Mouse (Mus musculus): ENCODE measurements around the gene Btg4. TPM values are rescaled to one million over a fixed set of nuclear protein-coding genes. Genes with fewer than 3 reads are reported as not detected.

The Btg4 gene
- total RNA-seq, 1 experiment: not detected

DNA sequence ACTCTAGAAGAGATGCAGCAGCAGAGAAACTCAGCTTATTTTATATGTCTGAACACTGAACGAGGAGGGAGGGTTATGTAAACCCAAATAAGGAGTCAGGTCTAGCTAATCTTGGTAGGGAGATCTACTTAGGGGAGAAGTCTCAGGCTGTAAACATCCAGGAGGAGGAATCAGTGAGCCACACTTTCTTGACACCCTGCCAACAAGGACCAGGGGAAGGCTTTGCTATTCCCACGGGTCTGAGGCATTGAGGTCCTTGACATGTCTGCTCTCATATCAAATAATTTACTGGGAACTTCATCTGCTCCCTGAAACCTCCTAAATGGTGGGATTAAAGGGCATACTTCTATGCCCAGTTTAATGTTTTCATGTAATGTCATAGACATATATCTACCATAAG lies 35.6 kb downstream of the Btg4 start:
- Histone ChIP-seq H3K9ac (ENCODE audit: insufficient read depth, low read depth, low read length, poor library complexity, severe bottlenecking) (no peak overlapping the region), H3K9me3 (ENCODE audit: control insufficient read depth, insufficient read depth, low read depth, low read length) (no peaks in the 10 kb centered on the region), H3K4me3 (ENCODE audit: insufficient read depth in 1 of 2, low read depth in 1 of 2, low read length in 2 of 2, poor library complexity in 1 of 2, severe bottlenecking in 1 of 2) (no peak overlapping the region), H3K36me3 (ENCODE audit: control insufficient read depth, insufficient read depth, low read length, poor library complexity, severe bottlenecking) (no peaks in the 10 kb centered on the region), H3K27ac (ENCODE audit: insufficient read depth, low read depth, low read length, poor library complexity, severe bottlenecking) (no peak overlapping the region), H3K4me1 (ENCODE audit: control insufficient read depth in 2 of 2, insufficient read depth in 2 of 2, low read length in 2 of 2, poor library complexity in 1 of 2) (no peaks in the 10 kb centered on the region)
- TF ChIP-seq HCFC1 (IDR thresholded peaks at IDR 0.05; ENCODE audit: borderline replicate concordance, insufficient read depth, low read length): no peak
- no peak for DNase-seq (ENCODE audit: low read depth, low spot score)
- in situ Hi-C loops (cut with MboI; ENCODE audit: low sequenced_read_pairs in 2 of 2, unreplicated experiment in 2 of 2): no loop called here

DNA sequence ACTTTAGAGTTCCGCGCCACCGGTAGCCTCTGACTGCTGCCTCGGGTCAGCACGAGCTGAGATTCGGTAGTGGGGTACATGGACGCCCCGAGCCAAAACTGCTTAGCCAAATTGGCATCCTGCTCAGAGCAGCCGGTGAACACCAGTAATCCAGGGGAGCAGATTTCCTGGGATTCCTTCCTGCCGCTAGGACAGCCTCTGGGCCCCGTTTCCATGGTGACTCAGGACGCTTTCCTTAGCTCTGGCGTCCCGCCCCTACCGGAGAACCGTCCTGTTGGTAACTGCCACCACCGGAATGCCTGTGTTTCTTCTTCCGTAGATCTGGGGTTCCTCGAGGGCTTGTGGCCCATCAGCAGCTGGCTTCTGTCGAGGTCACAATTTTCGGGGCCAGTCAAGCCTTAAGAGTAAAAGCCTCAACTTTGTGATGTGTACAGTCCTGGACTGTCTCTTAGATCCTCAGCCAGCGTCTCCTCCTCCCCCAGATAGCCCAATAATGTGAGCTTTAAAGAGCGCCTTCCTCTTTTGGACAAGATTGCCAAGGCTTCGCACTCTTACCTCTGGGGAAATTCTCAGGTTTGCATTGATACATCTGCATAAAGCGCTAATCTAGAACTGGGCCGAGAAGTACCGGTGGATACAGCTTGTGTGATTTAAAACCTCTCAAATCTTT lies 41.2 kb downstream of the Btg4 start, which contains the start of gene 4833427G06Rik:
Gene 4833427G06Rik, minus strand, starts transcription at position 323 of the 670 bp plus-strand sequence.
- DNase-seq (ENCODE audit: low read depth, low spot score): peak; percentile 60
- in situ Hi-C loops (cut with MboI; ENCODE audit: low sequenced_read_pairs in 2 of 2, unreplicated experiment in 2 of 2): no loop called here
- TF ChIP-seq MAFK (IDR thresholded peaks at IDR 0.05; ENCODE audit: insufficient read depth, low read depth, low read length) (no peak), HCFC1 (IDR thresholded peaks at IDR 0.05; ENCODE audit: borderline replicate concordance, insufficient read depth, low read length) (no peak), CHD2 (IDR thresholded peaks at IDR 0.05; ENCODE audit: low read depth, low read length) (no peak), ZNF384 (IDR thresholded peaks at IDR 0.05; ENCODE audit: low read depth, low read length) (no peak), ZC3H11A (IDR thresholded peaks at IDR 0.05; ENCODE audit: borderline replicate concordance, low read depth, low read length) (no peak)
- H3K27ac ChIP-seq (ENCODE audit: insufficient read depth, low read depth, low read length, poor library complexity, severe bottlenecking): no peak within 1 kb of the TSS; the same call in 1 of the 2 replicates
- H3K9me3 ChIP-seq (ENCODE audit: control insufficient read depth, insufficient read depth, low read depth, low read length): no peaks in the 10 kb centered on the region
- H3K36me3 ChIP-seq (ENCODE audit: control insufficient read depth, insufficient read depth, low read length, poor library complexity, severe bottlenecking): no peaks in the 10 kb centered on the region
- H3K4me3 ChIP-seq (ENCODE audit: insufficient read depth in 1 of 2, low read depth in 1 of 2, low read length in 2 of 2, poor library complexity in 1 of 2, severe bottlenecking in 1 of 2): no peak within 1 kb of the TSS
- H3K4me1 ChIP-seq (ENCODE audit: control insufficient read depth in 2 of 2, insufficient read depth in 2 of 2, low read length in 2 of 2, poor library complexity in 1 of 2): peaks cover 0 to 8% of the 10 kb centered on the region in 2 experiments; a peak in 2 of 4 replicates
- H3K9ac ChIP-seq (ENCODE audit: insufficient read depth, low read depth, low read length, poor library complexity, severe bottlenecking): no peak within 1 kb of the TSS

DNA sequence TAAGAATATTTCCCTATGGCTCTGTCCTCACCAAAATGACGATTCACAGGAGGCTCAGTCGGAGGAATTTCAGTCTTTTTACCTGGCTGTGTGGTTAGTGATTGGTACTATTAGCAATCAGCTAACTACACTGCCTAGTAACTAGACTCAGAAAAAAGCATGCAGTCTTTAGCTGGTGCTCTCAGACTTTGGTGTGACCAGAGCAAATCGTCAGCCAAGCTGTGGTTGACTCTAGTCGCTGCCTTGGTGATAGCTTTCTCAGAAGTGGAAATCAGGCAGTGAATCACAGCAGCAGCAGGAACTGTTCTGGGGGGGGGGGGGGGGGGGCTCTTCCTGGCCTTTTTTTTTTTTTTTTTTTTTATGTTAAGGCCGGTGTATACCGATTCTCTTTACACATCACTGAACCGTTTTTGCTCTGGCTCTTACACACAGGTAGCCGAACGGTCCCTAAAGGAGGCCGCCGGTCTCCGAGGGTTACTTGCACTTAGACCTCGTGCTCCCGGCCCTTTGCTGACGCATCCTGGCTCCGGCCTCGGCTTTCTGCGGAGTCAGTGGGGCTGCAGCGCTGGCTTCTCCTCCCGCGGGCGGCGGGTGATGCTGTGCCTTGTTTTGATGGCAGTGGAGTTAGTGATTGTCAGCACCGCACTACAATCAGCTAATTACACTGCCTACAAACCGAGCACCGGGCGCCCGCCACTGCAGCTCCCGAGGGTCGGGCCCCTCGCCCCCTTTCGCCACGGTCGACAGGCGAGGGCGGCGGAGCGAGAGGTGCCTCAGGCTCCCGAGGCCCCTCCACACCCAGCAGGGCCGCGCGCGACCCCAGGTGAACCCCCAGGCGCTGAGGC lies 42.5 kb downstream of the Btg4 start:
- Histone ChIP-seq H3K27ac (ENCODE audit: insufficient read depth, low read depth, low read length, poor library complexity, severe bottlenecking) (no peak overlapping the region), H3K36me3 (ENCODE audit: control insufficient read depth, insufficient read depth, low read length, poor library complexity, severe bottlenecking) (no peaks in the 10 kb centered on the region)
- in situ Hi-C loops (cut with MboI; ENCODE audit: low sequenced_read_pairs in 2 of 2, unreplicated experiment in 2 of 2): no loop called here

DNA sequence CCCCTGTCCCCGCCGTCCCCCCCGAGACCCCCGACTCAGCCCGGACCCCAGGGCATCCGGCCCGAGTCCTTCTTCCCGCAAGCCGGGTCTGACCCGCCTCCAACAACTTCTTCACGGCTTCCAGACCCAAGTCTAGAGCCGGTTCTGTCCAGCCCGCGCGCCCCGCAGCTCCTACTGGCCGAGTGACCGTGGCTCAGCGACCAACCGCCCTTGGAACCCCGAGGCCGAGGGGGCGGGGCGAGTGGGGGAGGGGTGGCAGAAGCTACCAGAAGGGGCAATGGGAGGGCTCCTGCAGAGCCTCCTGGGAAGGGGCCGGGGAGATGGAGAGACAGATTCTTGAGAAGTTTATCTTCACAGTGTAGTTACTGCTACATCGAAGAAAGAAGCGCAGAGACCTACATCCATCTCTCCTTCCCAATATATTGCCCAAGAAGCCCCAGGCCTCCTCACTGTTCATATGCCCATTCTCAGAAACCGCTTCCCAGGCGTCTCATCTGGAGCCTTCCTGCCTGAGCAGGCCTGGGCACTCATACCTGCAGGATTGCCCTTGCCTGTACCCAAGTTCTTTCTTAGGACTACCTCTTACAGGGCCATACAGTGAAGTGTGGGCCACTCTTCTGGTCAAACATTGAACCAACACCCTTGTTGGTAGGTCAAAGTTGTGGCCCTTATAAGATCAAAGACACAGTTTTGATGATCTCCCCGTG lies 43.3 kb downstream of the Btg4 start:
- H3K27ac ChIP-seq (ENCODE audit: insufficient read depth, low read depth, low read length, poor library complexity, severe bottlenecking): no peak overlapping the region
- TF ChIP-seq ZC3H11A (IDR thresholded peaks at IDR 0.05; ENCODE audit: borderline replicate concordance, low read depth, low read length): no peak
- no peak for TF ChIP-seq CHD2 (IDR thresholded peaks at IDR 0.05; ENCODE audit: low read depth, low read length)
- H3K9me3 ChIP-seq (ENCODE audit: control insufficient read depth, insufficient read depth, low read depth, low read length): no peaks in the 10 kb centered on the region
- in situ Hi-C loops (cut with MboI; ENCODE audit: low sequenced_read_pairs in 2 of 2, unreplicated experiment in 2 of 2): no loop called here
- H3K4me3 ChIP-seq (ENCODE audit: insufficient read depth in 1 of 2, low read depth in 1 of 2, low read length in 2 of 2, poor library complexity in 1 of 2, severe bottlenecking in 1 of 2): peak overlapping the region; percentile 53 to 65
- H3K36me3 ChIP-seq (ENCODE audit: control insufficient read depth, insufficient read depth, low read length, poor library complexity, severe bottlenecking): no peaks in the 10 kb centered on the region
- peaks cover 0 to 8% of the 10 kb centered on the region in 2 experiments; a peak in 2 of 4 replicates for H3K4me1 ChIP-seq (ENCODE audit: control insufficient read depth in 2 of 2, insufficient read depth in 2 of 2, low read length in 2 of 2, poor library complexity in 1 of 2)
- peak; percentile 6 for DNase-seq (ENCODE audit: low read depth, low spot score)
- peak overlapping the region; percentile 8 for H3K9ac ChIP-seq (ENCODE audit: insufficient read depth, low read depth, low read length, poor library complexity, severe bottlenecking)

More for the DNA sequence above, 42.5 kb downstream of the Btg4 start:
- Histone ChIP-seq H3K4me1 (ENCODE audit: control insufficient read depth in 2 of 2, insufficient read depth in 2 of 2, low read length in 2 of 2, poor library complexity in 1 of 2) (peaks cover 0 to 8% of the 10 kb centered on the region in 2 experiments; a peak in 2 of 4 replicates), H3K4me3 (ENCODE audit: insufficient read depth in 1 of 2, low read depth in 1 of 2, low read length in 2 of 2, poor library complexity in 1 of 2, severe bottlenecking in 1 of 2) (peak overlapping the region; percentile 53 to 65), H3K9me3 (ENCODE audit: control insufficient read depth, insufficient read depth, low read depth, low read length) (no peaks in the 10 kb centered on the region), H3K9ac (ENCODE audit: insufficient read depth, low read depth, low read length, poor library complexity, severe bottlenecking) (peak overlapping the region; percentile 8)
- TF ChIP-seq MAFK (IDR thresholded peaks at IDR 0.05; ENCODE audit: insufficient read depth, low read depth, low read length): peak; percentile 65; the same call in 1 of the 2 replicates
- TF ChIP-seq ZC3H11A (IDR thresholded peaks at IDR 0.05; ENCODE audit: borderline replicate concordance, low read depth, low read length): no peak
- TF ChIP-seq HCFC1 (IDR thresholded peaks at IDR 0.05; ENCODE audit: borderline replicate concordance, insufficient read depth, low read length): no peak
- DNase-seq (ENCODE audit: low read depth, low spot score): peak; percentile 25
